Mouse (Mus musculus) pancreas, adult 10 weeks (tissue): Measurements from ENCODE around the gene Pole2. TPM values are rescaled to one million over a fixed set of nuclear protein-coding genes. Genes with fewer than 3 reads are reported as not detected.

Source experiments
- polyA plus RNA-seq: library from polyadenylated mRNA; stranded (reverse); fragments of 350-450 nt; fragmentation: Illumina TruSeq; extraction: RNeasy Lipid Tissue Mini Kit (QIAGEN cat#74804); gene quantifications from one replicate; pipeline ENCODE4 v1.2.3, GENCODE M21; 2015; ENCODE audit warnings: low read depth, low replicate concordance; ENCODE audit not compliant: insufficient read depth

The Pole2 gene
- 0.54 TPM for polyA plus RNA-seq

DNA sequence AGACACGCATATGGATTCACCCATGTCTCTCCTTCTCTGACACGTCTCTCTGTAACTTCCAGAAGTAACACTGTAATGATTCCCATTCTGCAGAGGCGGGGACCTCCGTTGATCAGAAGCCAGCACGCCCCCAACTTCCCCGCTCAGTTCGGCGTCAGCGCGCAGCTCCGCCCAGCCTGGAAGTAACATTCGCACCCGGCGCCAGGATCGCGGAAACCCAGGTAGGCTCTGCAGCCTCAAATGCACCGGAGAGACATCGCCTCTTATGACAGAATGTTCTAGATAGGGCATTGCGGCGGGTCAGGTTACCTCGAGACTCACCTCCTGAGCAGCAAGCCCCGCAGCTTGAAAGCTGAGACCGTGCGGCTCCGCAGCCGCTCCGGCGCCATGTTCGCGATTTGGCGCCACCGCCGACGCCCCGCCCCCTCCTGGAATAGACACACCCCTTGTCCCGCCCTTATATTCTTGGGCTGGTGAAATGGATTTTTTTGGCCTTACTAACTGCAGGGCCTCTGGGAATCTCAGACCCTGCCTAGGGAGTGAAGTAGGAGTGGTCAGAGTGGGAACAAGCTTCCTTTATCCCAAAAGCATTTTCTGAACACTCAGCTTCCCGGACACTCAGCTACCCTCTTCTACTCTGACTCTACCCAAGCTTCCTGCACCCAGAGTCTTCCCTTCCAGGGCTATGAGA lies at the start of gene Pole2:
Gene Pole2 (minus strand): TSS at position 420 of the 691 bp plus-strand sequence.

DNA sequence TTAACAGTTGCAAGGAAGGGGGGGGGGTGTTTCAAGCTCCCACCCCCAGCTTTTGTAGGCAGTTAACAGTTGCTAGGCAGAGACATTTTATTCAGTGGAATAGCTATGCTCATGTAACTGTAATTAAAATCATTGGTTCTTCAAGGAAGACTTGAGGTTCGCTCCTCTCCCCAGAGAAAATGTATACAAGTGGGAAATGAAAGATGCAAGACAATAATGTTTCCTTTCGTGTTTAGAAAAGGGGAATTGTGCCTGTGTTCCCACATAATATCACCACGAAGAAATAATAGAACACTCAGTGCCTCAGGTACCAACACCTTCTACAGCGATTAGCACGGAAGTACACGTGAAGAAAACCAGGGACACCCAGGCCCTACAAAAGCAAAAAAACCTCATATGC lies 12.9 kb upstream of the Pole2 start, which contains the start of gene Klhdc1:
Gene Klhdc1 (plus strand): TSS at position 301 of the 400 bp plus-strand sequence.

DNA sequence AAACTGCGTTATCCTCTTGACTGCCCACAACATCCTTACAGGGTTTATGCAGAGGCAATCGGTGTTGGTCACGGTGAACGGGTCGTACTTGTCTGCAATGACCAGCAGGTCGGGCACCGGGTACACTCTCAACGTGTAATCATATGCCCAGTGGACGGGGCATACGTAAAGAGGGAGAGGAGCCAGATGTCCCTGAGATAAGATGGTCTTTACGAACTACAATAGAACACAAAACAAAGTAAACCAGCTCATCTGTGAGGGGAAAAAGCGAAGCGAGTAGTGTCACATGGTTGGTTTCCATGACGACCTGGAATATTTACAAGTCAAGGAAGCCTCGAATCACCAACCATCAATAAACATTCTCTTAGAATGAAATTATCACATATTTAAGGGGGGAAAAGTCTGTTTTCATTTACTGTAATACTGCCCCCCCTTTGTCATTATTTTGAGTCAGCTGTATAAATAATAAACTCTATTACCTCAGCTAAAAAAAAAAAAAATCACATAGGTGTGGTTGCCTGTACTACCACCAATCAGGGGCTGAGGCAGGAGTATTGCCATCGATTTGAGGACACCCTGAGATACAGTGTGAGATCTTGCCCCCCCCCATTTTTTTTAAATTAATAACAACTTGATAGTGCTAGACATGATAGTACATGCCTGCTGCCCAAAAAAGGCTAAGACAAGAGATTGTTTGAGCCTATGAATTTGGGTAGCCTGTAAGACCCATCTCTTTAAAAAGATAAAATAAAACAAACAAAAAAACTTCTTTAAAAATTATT lies 23.8 kb downstream of the Pole2 start, which contains the start of gene Gm49384:
Gene Gm49384 (minus strand): TSS at position 216 of the 782 bp plus-strand sequence.

DNA sequence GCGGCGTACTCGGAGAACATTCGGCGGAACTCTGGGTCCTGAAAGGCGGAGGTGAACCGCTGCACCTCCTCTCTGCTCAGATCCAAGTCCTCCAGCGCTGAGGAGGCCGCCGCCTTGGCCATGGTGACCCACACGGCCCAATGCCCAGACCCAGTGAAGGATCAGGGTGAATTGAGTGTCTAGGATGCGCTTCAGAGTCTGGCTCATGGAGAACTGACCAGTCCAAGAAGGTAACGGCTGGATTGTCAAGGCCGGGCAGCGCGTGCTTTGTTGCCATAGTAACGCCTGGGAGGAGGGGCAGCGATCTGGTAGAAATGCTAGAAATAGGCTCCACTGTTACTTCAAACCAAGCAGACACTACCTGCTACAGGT lies 29.8 kb downstream of the Pole2 start, which contains the start of gene Dnaaf2:
Gene Dnaaf2 (minus strand): TSS at position 266 of the 372 bp plus-strand sequence.

DNA sequence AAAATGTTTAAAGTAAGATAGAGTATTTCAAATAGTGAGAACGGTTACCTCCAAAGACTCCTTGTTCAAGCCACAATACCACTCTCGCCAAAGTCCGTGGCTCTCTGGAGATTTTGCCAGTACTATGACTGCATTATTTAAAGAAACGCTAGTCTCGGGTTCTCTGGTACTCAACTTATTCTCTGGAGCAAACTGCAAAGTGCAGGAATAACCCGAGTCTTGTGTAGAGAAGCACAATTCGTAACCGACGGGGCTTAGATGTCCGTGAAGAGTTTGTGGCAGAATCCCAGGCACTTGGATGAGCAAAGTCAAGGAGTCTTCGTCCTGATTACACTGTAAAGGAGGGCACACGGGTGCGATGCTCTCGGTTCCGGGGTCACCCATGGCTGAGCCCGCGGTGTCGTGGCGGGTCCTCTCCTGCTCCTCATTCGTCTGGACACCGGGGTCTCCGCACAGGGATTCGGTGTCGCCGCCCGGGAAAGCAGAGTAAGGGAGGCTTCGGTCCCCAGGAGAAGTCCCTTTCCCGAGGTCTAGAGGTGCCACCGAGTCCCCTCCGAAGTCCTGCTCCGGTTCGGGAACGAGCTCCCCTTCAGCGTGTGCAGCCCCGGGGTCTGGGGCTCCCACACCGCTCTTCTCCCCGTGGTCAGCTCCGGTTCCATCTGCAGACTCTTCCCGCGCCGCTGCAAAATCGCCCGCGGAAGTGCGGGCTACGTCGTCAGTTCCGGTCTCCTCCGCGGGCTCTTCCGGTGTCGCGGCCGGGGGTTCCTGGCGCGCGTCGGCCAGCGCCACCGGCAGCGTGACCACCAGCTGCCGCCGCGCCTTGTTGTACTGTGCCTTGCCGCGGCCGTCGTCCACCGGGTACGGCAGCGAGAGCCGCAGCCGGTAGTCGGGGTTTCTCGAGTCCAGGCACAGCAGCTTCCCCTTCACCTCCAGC lies 31.3 kb downstream of the Pole2 start, which contains the start of gene Gm49383:
Gene Gm49383 (minus strand): TSS at position 661 of the 934 bp plus-strand sequence.

DNA sequence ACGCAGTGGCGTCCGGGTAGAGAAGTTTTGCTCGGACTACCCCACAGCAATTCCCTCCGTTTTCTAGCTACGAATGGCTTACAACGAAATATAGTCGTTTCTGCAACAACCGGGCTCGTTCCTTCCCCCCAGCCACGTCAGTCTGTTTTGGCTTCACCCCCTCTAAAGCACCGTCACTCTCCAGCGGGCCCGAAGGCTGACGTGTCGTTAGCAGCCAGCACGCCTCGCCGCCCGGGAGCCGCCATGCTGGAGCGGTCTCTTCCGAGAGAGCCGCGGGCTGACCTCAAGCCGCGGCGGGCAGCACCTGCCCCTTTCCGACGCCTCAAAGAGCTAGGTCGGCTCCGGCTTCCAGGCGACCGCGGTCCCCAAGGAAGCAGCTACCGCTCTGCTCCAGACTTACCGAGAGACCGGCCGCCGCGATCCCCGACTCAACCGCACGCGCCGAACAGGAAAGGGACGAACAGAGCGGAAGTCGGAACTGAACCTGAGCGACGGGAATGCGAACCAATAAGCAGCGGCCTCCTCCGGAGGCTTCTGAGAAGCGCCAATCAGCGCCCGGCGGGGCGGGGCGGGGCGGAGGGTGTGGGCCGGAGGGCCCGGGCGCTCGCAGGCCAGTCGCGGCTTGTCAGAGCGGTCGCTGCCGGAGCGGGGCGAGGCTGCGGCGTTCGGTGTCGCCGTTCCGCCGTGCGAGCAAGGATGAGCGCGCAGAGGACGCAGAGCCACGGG lies 44.2 kb downstream of the Pole2 start, which contains the start of the genes Rpl36al and Mgat2:
Gene Rpl36al (minus strand): TSS at position 501 of the 726 bp plus-strand sequence.
Gene Mgat2 (plus strand): TSS at position 575 of the 726 bp plus-strand sequence.

DNA sequence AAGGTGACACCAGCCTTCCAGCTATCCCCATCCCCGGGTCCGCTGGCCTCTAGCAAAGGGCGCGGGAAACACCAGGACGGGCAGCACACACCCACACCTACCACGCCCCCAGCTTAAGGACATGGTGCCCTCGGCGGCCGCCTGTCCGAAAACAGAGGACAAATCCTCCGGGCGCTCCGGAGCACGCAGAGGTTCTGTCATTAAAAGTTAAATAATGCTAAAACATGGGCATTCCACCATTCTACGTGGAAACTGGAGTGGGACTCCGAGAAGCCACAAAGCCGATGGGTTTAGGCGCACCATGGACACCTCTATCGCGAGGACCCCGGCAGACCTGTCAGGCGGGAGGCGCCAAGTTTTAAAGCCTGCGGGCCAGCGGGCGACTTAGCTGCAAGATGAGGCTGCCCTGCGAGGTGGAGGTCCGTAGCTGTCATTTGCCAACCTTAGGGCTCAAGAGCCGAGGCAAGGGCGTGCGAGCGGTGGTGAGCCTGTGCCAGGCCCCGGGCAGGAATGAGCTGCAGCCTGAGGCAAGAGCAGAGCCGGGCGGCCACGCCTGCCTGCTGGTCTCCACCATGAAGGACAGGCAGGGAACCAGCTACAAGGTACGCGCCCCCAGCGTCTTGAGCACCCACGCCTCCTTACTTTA lies 59.4 kb downstream of the Pole2 start, which contains the start of gene Lrr1:
Gene Lrr1 (plus strand): TSS at position 354 of the 646 bp plus-strand sequence.

DNA sequence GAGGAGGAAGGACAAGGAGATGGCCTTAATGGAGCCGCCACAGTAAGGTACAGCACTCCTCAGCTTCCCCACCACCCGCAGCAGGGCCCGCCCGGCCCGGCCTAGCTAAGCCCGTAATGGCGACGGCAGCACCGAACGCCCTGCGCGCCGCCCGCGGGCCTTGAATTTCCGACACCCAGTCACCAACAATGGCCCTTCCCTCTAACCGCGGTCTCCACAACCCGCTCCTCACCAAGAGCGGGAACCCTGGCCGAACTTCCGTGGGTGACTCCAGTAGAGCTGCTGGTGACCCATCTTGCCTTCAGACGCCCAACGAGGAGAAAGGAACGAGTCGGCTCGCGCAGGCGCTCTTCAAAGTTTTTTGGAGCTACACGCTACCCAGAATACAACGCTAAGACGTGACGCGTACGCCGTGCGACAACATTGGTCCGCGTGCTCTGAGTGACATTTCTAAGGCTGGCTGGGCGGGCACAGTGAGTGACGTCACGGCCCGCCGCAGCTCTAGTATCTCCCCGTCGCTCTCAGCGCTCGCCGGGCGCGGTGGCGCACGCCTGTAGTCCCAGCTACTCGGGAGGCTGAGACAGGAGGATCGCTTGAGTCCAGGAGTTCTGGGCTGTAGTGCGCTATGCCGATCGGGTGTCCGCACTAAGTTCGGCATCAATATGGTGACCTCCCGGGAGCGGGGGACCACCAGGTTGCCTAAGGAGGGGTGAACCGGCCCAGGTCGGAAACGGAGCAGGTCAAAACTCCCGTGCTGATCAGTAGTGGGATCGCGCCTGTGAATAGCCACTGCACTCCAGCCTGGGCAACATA lies 69.0 kb downstream of the Pole2 start, which contains the start of gene Rps29:
Gene Rps29 (minus strand): TSS at position 422 of the 813 bp plus-strand sequence.

Other genes starting within 250 kb of the Pole2 start
- 1,238 TPM for gene Rps29, start 69.0 kb downstream of the Pole2 start, polyA plus RNA-seq
- not detected for gene Lrr1, start 59.4 kb downstream of the Pole2 start, polyA plus RNA-seq
- 379 TPM for gene Rpl36al, start 44.1 kb downstream of the Pole2 start, polyA plus RNA-seq
- 13.2 TPM for gene Mgat2, start 44.0 kb downstream of the Pole2 start, polyA plus RNA-seq
- not detected for gene Gm49383, start 31.1 kb downstream of the Pole2 start, polyA plus RNA-seq
- not detected for gene Dnaaf2, start 29.8 kb downstream of the Pole2 start, polyA plus RNA-seq
- gene Gm49384, start 23.9 kb downstream of the Pole2 start, polyA plus RNA-seq, result not detected
- 0.72 TPM for gene Klhdc1, start 13.0 kb upstream of the Pole2 start, polyA plus RNA-seq
- gene Klhdc2, start 68.5 kb upstream of the Pole2 start, polyA plus RNA-seq, result 13.3 TPM
- gene Nemf, start 129.0 kb upstream of the Pole2 start, polyA plus RNA-seq, result 14.8 TPM
- 11.4 TPM for gene Arf6, start 144.0 kb upstream of the Pole2 start, polyA plus RNA-seq
- gene Gm9887, start 144.3 kb upstream of the Pole2 start, polyA plus RNA-seq, result not detected